ENCODE assay signal across 25 mouse cellular contexts in the genomic region with DNA sequence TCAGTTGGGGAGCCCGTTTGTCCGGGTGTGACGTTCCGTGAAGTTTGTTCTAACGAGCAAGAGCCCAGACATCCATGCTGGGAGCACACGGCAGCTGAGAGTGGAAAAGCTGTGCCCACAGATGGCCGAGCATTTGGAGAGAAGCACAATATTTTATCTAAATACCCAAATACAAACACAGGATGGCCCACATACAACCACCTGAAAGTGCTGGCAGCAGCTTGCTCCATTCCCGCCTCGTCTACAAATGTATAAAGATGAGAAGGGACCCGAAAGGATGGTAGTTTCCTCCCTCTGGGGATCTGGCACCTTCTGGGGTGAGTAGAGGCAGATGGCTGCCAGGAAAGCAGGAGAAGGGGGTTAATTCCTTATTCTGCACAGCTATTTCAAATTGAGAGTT. TPM values are rescaled to one million over a fixed set of nuclear protein-coding genes. Genes with fewer than 3 reads are reported as not detected.
DNase-seq lines count a peak whose midpoint lies in the region; ATAC-seq and TF ChIP-seq lines count a peak whose summit lies in the region.
"Had no signal": no experiment of that assay in that cellular context is flagged by ENCODE, and none has a peak within 500 bp of the region (broad histone marks: within the 10 kb centered on the region; RNA-seq: fewer than 3 reads in every experiment).

No protein-coding gene starts in this region.

- DNase-seq in forebrain, embryonic 10.5 days (ENCODE audit: extremely low spot score, low spot score) = no peak
- peak; percentile 85 for DNase-seq in brain, embryonic 14.5 days (ENCODE audit: low read depth)
- DNase-seq in layer of hippocampus, adult 11-12 months (ENCODE audit: low spot score) = peak; percentile 31
- peak; percentile 40 to 59 for DNase-seq in layer of hippocampus, postnatal 10 days (ENCODE audit: low spot score in 2 of 2)
- no peak for DNase-seq in left cerebral cortex, postnatal 14 days (ENCODE audit: low spot score in 2 of 2)
- no peak for DNase-seq in gastrocnemius, postnatal 36 days
- DNase-seq in adipocyte (ENCODE audit: low spot score) = no peak
- DNase-seq: cerebellum, adult 8-10 months; cerebellum, postnatal 36 days; embryo, embryonic 11 days; gastrocnemius, postnatal 14 days; heart, adult 2 months; kidney, adult 2 months; kidney, postnatal 10 days; liver, embryonic 13.5 days; lung, adult 2 months; lung, postnatal 14 days; thymus, adult 2 months; thymus, postnatal 4 days had no signal

- H3K36me3 ChIP-seq in forebrain, embryonic 15.5 days = no peaks in the 10 kb centered on the region
- no peaks in the 10 kb centered on the region for H3K36me3 ChIP-seq in forebrain, embryonic 10.5 days (replicated peaks)
- H3K36me3 ChIP-seq: embryonic facial prominence, embryonic 15.5 days; heart, embryonic 13.5 days; hindbrain, embryonic 12.5 days; liver, embryonic 13.5 days; midbrain, embryonic 12.5 days had no signal

- no peak overlapping the region for H3K9ac ChIP-seq in forebrain, embryonic 15.5 days (replicated peaks)
- H3K9ac ChIP-seq: embryonic facial prominence, embryonic 15.5 days; heart, embryonic 13.5 days; hindbrain, embryonic 12.5 days; liver, embryonic 13.5 days; midbrain, embryonic 12.5 days had no signal

- H3K4me1 ChIP-seq in forebrain, embryonic 15.5 days = 0 out of 2 replicates have a peak, but pooled peaks cover 5% of the 10 kb centered on the region
- H3K4me1 ChIP-seq in forebrain, embryonic 10.5 days = peaks cover 61% of the 10 kb centered on the region
- H3K4me1 ChIP-seq: heart, embryonic 13.5 days; liver, embryonic 13.5 days had no signal

- no peaks in the 10 kb centered on the region for H3K9me3 ChIP-seq in forebrain, embryonic 15.5 days
- no peaks in the 10 kb centered on the region for H3K9me3 ChIP-seq in forebrain, embryonic 10.5 days
- H3K9me3 ChIP-seq: embryonic facial prominence, embryonic 15.5 days; heart, embryonic 13.5 days; hindbrain, embryonic 12.5 days; liver, embryonic 13.5 days; midbrain, embryonic 12.5 days had no signal

- H3K4me3 ChIP-seq in forebrain, embryonic 15.5 days = no peak overlapping the region
- no peak overlapping the region for H3K4me3 ChIP-seq in forebrain, embryonic 10.5 days
- H3K4me3 ChIP-seq: embryonic facial prominence, embryonic 15.5 days; heart, adult 2 months; heart, embryonic 13.5 days; hindbrain, embryonic 12.5 days; liver, embryonic 13.5 days; midbrain, embryonic 12.5 days had no signal

- intact Hi-C loops in left cerebral cortex, postnatal 14 days (cut with DNase I) = no loop called here
- intact Hi-C loops in gastrocnemius, postnatal 36 days (cut with DNase I) = no loop called here

- H3K27ac ChIP-seq in forebrain, embryonic 15.5 days (replicated peaks) = no peak overlapping the region
- no peak overlapping the region for H3K27ac ChIP-seq in forebrain, embryonic 10.5 days
- H3K27ac ChIP-seq: embryonic facial prominence, embryonic 15.5 days; heart, adult 2 months; heart, embryonic 13.5 days; hindbrain, embryonic 12.5 days; liver, embryonic 13.5 days; stomach, postnatal 0 days had no signal

- peak; percentile 78; the same call in 1 of the 2 replicates for ATAC-seq in forebrain, embryonic 15.5 days (replicated peaks)

- no peak for TF ChIP-seq POLR2A in brain, embryonic 14.5 days (IDR thresholded peaks at IDR 0.05; ENCODE audit: borderline replicate concordance, extremely low read depth, insufficient read depth, insufficient read length, poor library complexity, severe bottlenecking)

- no peak overlapping the region for H3K4me2 ChIP-seq in forebrain, embryonic 15.5 days (replicated peaks)
- H3K4me2 ChIP-seq: embryonic facial prominence, embryonic 15.5 days; heart, embryonic 13.5 days; hindbrain, embryonic 12.5 days; liver, embryonic 13.5 days; midbrain, embryonic 12.5 days had no signal

- no peak for TF ChIP-seq CTCF in brain, embryonic 14.5 days (IDR thresholded peaks at IDR 0.05; ENCODE audit: borderline replicate concordance, extremely low read depth, insufficient read depth, insufficient read length)

- 42% methylated on average over 10 of the region's 10 CpGs for WGBS in forebrain, embryonic 15.5 days
- WGBS in forebrain, embryonic 10.5 days = 86% methylated on average over 10 of the region's 10 CpGs

- peaks cover 67% of the 10 kb centered on the region for H3K27me3 ChIP-seq in forebrain, embryonic 15.5 days
- peaks cover 31% of the 10 kb centered on the region for H3K27me3 ChIP-seq in forebrain, embryonic 10.5 days (ENCODE audit: poor library complexity, severe bottlenecking)
- H3K27me3 ChIP-seq: embryonic facial prominence, embryonic 15.5 days; midbrain, embryonic 12.5 days had no signal

RNA-seq across cellular contexts. Expression of gene Ebf3, which starts 42.0 kb away (rescaled TPM):
- polyA plus RNA-seq in forebrain, embryonic 15.5 days (2015; fragmentation: Nextera tagmentation; extraction: Ambion mirVana) = 0.80 and 0.83 TPM in 2 replicates
- polyA plus RNA-seq in forebrain, embryonic 10.5 days (2016; fragmentation: Nextera tagmentation; extraction: Ambion mirVana) = 1.3 TPM in 2 replicates
- 46.4 and 157 TPM in 2 replicates for polyA plus RNA-seq in brain, embryonic 14.5 days (2012; rRNA removed)
- total RNA-seq in layer of hippocampus, postnatal 10 days (2021) = 1 to 10 TPM; 2.0 to 2.1 TPM
- total RNA-seq in left cerebral cortex, postnatal 14 days (2021) = under 1 TPM; 0.68 to 0.70 TPM
- total RNA-seq in gastrocnemius, postnatal 36 days (2021) = 1 to 10 TPM; 7.1 to 7.6 TPM

Comparison
In these comparisons a context has a peak if more than half of its experiments do, and no peak if none do; other contexts are left out.
1. DNase-seq: peak in brain, embryonic 14.5 days (single experiment), layer of hippocampus, adult 11-12 months (single experiment) and layer of hippocampus, postnatal 10 days (2 of 2); none in forebrain, embryonic 10.5 days (single experiment), left cerebral cortex, postnatal 14 days (0 of 2), gastrocnemius, postnatal 36 days (0 of 2) and adipocyte (single experiment).